Mouse (Mus musculus): Measurements from ENCODE around the gene H2al1h.
"Not testable (repeated sequence)": the region's sequence is repeated elsewhere in the genome, so short reads cannot be mapped to it uniquely, and the experiment has no call there.

The H2al1h gene

DNA sequence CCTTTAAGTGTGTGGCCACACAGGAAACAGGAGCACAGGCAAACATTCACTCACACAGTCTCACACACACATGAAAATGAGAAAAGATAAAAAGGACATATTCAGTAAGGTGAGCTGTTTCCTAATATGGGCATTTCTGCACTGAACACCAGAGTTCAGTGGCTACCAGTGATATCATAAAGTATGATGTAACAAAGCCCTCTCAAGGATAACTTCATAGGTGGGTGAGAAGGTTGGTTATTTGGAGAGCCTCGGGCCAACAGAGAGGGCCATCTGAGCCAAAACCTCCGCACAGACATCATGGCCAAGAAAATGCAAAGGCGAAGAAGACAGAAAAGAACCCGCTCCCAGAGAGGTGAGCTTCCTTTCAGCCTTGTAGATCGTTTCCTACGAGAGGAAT lies at the start of gene H2al1h:
Gene H2al1h (plus strand): TSS at position 301 of the 400 bp plus-strand sequence.
- DNase-seq: not testable (repeated sequence)

DNA sequence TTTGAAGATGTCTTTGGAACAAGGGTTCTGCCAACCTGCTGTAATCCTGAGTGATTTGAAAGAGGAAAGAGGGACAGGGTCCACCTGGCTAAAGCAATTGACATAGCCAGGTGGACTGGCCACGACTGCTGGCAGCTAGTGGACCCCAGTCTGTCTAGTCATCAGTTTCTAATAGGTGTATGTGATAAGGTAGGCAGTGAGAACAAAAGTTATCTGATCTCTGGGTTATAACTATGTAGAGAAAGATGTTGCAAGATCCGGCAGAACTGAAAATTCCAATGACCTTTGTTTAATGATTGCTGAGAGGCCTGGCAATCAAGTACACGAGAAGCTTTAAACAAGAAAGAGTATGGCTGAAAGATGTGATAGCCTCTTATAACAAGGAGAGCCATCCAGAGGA lies 48.1 kb upstream of the H2al1h start:
- no peak for DNase-seq

DNA sequence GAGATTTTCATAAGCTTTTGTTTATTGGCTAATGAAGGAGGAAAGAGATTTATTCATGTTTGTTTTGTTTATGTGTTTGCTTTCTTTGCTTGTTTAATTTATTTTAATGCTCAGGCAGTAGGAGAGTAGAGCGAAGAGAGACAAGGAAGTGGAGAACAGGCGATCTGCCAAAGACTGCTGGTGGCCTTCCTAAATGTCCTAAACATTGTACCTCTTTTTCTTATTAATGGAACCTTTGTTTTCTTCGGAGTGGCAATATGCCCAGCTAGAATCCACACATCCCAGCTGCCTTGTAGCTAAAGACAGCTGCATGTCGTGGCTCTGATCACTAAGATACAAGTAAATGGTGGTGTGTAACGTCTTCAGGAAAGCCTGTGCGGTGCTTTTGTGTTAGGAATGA lies 44.2 kb upstream of the H2al1h start:
- no peak for DNase-seq

DNA sequence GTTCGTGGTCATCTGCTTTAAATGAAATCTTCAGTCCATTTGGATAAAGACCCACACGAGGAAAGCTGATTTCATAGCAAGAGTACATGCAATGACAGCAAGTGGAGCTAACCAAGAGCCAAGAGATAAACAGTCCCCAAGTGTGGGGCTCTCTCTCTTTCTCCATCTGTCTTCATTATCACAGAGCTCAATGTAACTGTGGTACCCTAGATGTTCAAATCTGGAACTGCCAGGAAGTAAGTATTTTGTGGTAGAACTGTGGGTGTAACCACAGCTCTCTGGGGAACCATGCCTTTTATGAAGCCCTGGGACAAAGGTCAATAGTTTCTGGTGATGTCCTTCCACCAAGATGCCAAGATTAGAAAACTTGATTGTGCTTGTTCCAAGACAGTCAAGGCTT lies 40.6 kb upstream of the H2al1h start:
- no peak for DNase-seq

DNA sequence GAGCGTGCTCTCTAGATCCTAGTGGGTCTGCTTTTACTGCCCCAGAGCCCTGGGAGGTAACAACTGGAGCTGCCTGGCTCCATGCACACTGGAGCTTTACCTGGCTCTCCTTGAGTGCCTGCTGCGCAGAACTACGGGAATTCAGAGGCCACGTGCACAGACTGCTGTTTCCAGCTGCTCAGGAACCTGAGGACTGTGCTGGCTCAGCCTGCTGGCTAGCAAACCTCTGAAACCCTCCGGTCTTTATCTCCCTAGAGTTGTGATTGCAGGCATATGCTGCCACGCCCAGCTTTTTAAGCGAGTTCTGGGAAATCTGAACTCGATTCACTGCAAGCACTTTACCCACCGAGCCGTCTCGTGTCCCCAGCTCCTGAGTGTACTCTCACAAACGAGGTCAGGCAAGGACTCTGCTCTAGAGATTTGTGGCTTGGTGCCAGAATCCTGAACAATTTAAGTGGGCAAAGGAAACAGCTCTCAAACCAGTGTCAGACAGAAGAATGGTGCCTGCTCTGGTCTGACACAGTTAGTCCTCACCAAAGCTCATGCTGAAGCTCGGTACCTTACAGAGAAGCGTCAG lies 32.9 kb upstream of the H2al1h start:
- no peak for DNase-seq

DNA sequence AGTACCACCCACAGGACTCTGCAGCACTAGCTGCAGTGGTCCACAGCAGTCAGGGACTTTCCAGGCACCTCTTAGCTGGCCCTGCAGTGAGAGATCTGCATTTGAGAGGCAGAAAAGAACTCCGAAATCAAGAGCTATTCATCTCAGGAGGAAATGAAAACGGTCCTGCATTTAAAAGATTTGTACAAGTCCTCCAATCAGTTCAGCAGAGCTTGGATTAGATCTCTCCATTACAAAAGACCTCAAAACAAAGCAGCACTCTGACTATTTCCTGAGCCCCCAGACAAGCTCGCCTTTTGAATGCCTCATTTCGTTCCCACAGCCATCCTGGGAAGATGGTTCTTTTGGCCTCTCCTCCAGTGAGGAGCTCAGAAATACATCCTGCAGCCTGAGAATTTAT lies 32.0 kb upstream of the H2al1h start:
- no peak for DNase-seq

DNA sequence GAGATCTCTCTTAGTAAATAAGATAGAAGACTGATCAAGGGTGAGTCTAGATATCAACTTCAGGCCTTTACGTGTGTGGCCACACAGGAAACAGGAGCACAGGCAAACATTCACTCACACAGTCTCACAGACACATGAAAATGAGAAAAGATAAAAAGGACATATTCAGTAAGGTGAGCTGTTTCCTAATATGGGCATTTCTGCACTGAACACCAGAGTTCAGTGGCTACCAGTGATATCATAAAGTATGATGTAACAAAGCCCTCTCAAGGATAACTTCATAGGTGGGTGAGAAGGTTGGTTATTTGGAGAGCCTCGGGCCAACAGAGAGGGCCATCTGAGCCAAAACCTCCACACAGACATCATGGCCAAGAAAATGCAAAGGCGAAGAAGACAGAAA lies 22.3 kb upstream of the H2al1h start, which contains the start of gene H2al1a:
Gene H2al1a (plus strand): TSS at position 301 of the 400 bp plus-strand sequence.
- not testable (repeated sequence) for DNase-seq

DNA sequence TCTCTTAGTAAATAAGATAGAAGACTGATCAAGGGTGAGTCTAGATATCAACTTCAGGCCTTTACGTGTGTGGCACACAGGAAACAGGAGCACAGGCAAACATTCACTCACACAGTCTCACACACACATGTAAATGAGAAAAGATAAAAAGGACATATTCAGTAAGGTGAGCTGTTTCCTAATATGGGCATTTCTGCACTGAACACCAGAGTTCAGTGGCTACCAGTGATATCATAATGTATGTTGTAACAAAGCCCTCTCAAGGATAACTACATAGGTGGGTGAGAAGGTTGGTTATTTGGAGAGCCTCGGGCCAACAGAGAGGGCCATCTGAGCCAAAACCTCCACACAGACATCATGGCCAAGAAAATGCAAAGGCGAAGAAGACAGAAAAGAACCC lies 19.2 kb upstream of the H2al1h start, which contains the start of gene H2al1b:
Gene H2al1b (plus strand): TSS at position 301 of the 400 bp plus-strand sequence.
- DNase-seq: not testable (repeated sequence)

DNA sequence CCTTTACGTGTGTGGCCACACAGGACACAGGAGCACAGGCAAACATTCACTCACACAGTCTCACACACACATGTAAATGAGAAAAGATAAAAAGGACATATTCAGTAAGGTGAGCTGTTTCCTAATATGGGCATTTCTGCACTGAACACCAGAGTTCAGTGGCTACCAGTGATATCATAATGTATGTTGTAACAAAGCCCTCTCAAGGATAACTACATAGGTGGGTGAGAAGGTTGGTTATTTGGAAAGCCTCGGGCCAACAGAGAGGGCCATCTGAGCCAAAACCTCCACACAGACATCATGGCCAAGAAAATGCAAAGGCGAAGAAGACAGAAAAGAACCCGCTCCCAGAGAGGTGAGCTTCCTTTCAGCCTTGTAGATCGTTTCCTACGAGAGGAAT lies 15.9 kb upstream of the H2al1h start, which contains the start of gene H2al1c:
Gene H2al1c (plus strand): TSS at position 301 of the 400 bp plus-strand sequence.
- not testable (repeated sequence) for DNase-seq

DNA sequence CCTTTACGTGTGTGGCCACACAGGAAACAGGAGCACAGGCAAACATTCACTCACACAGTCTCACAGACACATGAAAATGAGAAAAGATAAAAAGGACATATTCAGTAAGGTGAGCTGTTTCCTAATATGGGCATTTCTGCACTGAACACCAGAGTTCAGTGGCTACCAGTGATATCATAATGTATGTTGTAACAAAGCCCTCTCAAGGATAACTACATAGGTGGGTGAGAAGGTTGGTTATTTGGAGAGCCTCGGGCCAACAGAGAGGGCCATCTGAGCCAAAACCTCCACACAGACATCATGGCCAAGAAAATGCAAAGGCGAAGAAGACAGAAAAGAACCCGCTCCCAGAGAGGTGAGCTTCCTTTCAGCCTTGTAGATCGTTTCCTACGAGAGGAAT lies 12.8 kb upstream of the H2al1h start, which contains the start of gene H2al1d:
Gene H2al1d (plus strand): TSS at position 301 of the 400 bp plus-strand sequence.
- not testable (repeated sequence) for DNase-seq

DNA sequence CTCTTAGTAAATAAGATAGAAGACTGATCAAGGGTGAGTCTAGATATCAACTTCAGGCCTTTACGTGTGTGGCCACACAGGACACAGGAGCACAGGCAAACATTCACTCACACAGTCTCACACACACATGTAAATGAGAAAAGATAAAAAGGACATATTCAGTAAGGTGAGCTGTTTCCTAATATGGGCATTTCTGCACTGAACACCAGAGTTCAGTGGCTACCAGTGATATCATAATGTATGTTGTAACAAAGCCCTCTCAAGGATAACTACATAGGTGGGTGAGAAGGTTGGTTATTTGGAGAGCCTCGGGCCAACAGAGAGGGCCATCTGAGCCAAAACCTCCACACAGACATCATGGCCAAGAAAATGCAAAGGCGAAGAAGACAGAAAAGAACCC lies 9.7 kb upstream of the H2al1h start, which contains the start of gene H2al1e:
Gene H2al1e (plus strand): TSS at position 301 of the 400 bp plus-strand sequence.
- not testable (repeated sequence) for DNase-seq

DNA sequence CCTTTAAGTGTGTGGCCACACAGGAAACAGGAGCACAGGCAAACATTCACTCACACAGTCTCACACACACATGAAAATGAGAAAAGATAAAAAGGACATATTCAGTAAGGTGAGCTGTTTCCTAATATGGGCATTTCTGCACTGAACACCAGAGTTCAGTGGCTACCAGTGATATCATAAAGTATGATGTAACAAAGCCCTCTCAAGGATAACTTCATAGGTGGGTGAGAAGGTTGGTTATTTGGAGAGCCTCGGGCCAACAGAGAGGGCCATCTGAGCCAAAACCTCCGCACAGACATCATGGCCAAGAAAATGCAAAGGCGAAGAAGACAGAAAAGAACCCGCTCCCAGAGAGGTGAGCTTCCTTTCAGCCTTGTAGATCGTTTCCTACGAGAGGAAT lies 6.4 kb upstream of the H2al1h start, which contains the start of gene H2al1f:
Gene H2al1f (plus strand): TSS at position 301 of the 400 bp plus-strand sequence.
- not testable (repeated sequence) for DNase-seq

DNA sequence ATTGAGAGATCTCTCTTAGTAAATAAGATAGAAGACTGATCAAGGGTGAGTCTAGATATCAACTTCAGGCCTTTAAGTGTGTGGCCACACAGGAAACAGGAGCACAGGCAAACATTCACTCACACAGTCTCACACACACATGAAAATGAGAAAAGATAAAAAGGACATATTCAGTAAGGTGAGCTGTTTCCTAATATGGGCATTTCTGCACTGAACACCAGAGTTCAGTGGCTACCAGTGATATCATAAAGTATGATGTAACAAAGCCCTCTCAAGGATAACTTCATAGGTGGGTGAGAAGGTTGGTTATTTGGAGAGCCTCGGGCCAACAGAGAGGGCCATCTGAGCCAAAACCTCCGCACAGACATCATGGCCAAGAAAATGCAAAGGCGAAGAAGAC lies 3.3 kb upstream of the H2al1h start, which contains the start of gene H2al1g:
Gene H2al1g (plus strand): TSS at position 301 of the 400 bp plus-strand sequence.
- not testable (repeated sequence) for DNase-seq

DNA sequence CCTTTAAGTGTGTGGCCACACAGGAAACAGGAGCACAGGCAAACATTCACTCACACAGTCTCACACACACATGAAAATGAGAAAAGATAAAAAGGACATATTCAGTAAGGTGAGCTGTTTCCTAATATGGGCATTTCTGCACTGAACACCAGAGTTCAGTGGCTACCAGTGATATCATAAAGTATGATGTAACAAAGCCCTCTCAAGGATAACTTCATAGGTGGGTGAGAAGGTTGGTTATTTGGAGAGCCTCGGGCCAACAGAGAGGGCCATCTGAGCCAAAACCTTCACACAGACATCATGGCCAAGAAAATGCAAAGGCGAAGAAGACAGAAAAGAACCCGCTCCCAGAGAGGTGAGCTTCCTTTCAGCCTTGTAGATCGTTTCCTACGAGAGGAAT lies 3.1 kb downstream of the H2al1h start, which contains the start of gene H2al1i:
Gene H2al1i (plus strand): TSS at position 301 of the 400 bp plus-strand sequence.
- not testable (repeated sequence) for DNase-seq

DNA sequence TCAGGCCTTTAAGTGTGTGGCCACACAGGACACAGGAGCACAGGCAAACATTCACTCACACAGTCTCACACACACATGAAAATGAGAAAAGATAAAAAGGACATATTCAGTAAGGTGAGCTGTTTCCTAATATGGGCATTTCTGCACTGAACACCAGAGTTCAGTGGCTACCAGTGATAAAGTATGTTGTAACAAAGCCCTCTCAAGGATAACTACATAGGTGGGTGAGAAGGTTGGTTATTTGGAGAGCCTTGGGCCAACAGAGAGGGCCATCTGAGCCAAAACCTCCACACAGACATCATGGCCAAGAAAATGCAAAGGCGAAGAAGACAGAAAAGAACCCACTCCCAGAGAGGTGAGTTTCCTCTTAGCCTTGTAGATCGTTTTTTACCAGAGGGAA lies 6.2 kb downstream of the H2al1h start, which contains the start of gene H2al1j:
Gene H2al1j (plus strand): TSS at position 301 of the 400 bp plus-strand sequence.
- DNase-seq: not testable (repeated sequence)

DNA sequence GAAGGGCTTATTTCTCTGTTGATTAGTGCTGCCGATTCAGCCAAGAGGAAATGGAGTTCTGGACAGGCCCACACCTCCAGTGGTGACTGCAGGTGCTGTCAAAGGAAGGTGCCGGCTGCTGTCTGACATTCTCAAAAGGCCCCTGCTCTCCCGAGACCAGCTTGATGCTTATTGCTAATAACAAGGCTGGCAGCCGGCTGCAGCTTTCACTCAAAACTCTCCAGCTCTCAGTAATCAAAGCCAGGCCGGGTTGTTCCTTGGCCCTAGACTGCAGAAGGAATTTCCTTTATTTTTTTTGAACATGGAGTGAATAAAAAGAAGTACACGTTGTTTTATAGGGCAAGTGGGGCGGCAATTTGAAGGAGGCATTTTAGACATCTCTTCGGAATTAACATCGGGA lies 24.5 kb downstream of the H2al1h start:
- no peak for DNase-seq

DNA sequence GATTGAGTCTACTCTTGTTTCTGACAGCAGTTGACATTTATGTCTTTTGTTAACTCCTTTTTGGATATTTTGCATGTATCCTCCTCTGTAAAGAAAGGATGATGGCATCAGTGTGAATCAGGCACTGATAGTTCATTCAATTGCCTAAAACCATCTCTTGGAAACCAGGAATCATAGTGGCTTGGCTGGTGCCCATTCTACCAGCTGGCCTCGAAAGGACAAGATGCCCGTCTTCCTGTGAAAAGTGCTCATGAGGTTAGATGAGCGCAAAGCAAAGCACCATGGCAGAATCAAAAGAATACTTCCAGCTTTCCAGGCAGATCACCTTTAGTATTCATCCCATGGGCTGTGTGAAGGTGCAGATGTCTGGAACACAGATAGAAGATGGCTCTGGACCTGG lies 25.5 kb downstream of the H2al1h start:
- no peak for DNase-seq

DNA sequence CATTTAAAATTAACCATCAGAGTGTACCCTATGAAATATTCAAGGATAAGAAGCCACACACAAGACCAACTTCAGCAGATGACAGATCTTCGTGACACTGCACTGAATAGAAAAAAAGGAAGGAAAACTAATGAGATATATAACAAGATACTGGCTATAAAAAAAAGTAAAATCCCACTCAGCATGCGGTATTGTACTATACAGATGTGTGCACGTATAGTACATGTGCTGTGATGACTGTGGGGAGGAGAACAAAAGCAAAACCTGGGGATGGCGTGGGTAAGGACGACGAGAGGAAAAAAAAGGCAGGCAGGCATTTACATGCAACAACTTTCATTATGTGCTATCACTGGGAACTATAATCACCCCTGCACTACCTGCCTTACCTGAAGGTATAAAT lies 39.5 kb downstream of the H2al1h start:
- DNase-seq: no peak

DNA sequence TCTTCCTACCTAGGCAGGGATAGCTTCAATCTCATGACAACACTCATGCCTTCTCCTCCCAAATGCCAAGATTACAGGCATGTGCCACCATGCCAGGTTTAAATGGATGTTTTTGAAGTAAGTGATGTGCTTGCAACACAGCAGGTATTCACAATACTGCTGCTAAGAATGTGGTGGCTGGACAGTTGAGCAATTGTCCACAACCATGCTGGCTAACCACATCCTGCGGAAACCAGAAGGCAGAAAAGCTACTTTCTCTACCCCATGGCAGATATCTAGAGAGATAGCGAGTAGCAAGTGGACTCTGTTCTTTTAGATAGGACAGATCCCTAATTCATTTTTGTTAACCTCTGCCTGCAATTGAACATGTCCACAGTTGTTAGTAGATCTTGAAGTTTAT lies 40.0 kb downstream of the H2al1h start:
- no peak for DNase-seq

DNA sequence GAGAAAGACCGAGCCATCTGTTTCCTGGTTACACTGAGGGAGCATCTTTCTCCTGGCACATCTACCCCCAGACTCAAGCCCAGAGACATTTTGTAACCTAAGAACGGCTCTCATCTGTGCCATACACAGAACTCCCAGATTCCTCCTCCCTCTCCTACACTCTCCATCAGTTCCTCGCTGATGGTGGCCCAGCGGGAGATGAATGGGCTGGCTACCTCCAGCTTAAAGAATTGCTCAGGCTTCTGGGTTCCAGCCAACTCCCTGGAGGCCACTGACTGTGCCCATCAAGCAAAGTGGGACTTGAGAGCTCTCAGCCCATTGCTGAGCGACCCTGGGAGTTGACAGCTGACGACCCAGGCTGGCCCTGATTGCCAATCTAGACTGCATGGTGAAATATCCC lies 42.6 kb downstream of the H2al1h start:
- no peak for DNase-seq

DNA sequence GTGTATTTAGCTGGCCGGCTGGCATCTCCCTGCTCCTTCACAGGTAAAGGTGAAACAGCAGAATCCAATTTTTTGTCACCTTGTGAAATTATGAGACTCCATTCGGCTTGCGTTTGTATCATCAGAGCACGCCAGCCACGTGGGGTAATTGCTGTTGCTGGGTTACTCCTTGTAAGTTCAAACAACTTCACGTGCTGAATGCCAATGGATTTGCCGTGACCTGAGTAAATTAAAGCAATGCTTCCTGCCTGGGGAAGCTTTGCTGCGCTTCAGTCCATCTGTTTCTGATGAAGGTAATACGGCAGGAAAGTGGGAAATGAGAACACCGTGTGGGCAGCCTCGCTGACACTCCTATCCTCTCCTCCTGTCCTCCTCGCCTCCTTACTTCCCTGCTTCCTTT lies 43.9 kb downstream of the H2al1h start:
- no peak for DNase-seq

Data from thymus, postnatal 36 days (tissue).